Mouse (Mus musculus) monocyte, adult 2 months (primary cell): Measurements from ENCODE around the gene Rps6ka4.

Source experiments
- DNase-seq, 2 experiments: peaks; one replicate each; pipeline ENCODE4 v3.0.0; 2022; ENCODE audit warnings: low spot score in 2 of 2, low read depth in 1 of 2

The Rps6ka4 gene

DNA sequence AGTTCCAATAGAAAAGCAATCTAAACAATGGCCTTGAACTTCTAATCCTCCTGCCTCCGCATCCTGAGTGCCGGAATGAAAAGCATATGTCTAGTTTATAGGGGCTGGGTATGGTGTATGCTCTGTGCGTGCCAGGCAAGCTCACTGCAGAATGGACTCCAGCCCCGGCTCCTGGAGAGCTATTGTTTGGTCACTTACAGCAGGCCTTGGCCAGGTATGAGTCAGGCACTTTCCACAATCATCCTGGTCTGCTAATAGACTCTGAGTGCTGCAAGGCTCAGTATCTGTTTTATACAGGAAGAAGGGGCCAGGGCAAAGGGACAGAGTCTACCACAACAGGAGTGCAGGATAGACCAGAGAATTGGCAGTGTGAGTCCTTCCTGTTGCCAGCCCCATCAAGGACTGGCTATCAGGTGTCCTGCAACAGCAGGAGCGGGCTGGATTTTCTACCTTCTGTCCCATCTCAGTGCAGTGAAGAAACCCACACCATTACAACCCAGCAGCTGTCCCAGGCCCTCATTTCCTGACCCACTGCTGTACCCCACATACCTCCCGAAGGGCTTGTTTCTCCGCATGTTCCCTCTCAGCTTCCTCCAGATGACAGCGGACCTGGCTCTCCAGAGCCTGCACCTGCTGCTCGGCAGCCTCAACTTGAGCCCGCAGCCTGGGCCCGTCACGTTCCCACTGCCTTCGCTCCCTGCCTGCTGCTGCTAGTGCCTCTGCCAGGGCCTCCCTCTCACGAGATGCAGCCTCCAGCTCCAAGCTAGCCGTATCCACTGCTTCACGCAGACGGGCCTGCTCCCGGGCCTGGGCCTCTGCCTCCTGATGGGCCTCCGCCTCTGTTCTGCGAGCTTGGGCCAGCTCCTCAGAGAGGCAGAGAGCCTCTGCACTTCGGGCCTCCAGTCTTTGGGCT is 12.2 kb upstream of the Rps6ka4 start:
- DNase-seq: no peak

DNA sequence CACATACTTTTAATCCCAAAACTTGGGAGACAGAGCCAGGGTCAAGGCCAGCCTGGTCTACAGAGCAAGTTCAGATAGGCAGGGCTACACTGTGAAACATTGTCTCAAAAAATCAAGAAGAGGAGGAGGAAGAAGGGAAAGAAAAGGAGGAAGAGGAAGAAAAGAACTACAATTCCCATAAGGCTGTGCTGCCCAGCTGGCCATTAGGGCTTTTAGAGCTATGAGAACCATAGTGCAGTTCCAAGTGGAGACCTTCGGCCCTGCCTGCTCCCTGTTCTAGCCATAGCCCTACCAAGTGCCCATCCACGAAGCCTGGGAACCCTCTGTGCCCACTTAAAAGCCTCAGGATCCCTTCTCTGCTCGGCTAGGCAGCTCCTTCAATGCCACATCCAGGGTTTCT is 11.1 kb upstream of the Rps6ka4 start:
- DNase-seq: no peak

DNA sequence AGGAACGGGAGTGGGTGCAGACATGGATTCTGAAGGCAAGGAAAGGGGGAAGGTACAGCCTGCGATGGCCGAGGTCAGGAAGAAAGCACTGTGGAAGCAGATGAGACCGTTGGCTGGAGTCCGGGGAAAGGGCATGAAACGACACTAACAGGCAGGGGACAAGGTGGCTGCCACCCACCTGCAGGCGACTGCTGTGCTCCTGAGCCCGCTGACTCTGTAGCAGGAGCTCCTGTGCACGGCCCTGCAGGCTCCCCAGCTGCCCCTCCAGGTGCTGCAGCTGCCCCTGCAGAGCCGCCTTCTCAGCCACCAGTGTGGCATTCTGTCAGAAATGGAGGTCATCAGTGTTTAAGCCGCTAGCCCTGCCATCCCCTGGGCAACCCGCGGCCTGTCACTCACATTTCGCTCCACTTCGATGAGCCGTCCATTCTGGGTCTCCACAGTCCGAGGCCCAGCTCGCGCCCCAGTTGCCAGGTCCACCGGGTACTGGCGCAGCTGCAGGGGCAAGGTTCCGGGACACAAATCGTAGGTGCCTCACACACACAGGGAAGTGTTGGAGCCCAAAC is 9.2 kb upstream of the Rps6ka4 start:
- no peak for DNase-seq

DNA sequence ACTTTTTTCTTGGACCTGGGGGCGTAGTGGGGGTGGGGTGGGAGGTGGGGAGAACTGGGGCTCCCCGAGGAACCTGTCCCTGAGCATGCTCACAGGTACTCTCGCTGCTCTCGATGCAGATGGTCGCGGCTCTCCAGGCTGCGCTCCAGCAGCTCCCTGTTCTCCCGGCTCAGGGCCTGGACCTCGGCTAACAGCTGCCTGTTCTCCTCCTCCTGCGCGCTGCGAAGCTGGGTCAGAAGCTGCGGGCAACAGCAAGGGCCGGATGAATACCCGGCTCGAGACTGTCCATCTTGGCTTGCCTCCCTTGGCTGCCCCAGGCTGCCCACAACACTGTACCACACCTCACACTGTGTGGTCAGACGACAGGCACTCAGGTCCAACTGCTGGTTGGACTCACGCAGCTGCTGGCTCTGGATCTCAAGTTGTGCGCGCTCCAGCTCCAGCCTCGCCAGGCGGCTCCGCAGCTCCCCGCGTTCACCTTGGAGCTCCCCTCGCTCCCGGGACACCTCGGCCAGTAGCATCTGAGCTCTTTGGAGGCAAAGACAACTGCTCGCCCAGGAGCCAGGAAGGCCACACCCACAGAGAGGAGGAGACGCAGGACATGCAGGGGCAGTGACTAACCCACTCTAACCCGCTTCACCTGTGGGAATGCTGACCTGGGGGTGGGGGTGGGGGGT is 7.5 kb upstream of the Rps6ka4 start:
- no peak for DNase-seq

DNA sequence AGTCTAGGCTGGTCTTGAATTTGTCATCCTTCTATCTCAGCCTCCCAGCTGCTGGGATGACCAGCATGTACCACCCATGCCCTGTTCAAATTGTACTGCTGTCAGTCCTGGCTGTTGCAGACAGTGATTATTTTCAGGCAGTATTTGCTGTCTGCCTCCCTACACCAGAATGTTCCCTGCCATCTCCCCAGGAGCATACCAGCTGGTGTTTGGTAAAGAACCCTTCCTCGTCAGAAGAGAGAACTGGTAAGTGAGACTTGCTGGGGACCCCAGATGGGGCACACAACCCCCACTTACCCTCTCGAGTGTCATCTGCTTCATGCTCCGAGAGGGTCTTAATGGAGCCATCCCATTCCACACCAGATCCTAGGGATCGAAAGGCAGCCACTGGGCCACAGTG is 5.6 kb upstream of the Rps6ka4 start:
- no peak for DNase-seq

DNA sequence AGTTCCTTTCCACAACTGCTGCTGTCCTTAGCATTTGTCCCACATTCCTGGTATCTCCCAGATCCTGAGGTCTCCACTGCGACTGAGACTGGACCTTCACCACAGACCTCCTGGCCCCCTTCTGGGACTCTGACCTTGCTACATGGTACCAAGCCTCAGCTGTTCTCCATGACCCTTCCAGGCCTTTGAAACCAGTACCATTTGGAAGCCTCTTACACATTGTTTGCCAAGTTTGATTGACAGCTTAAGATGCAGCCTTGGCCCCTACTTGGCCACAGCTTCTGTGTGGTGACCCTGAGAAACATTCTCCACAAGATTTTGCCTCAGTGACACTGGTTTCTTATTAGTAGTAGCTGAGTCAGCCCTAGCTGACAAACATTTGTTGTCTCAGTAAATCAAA is 1.9 kb upstream of the Rps6ka4 start:
- no peak for DNase-seq

DNA sequence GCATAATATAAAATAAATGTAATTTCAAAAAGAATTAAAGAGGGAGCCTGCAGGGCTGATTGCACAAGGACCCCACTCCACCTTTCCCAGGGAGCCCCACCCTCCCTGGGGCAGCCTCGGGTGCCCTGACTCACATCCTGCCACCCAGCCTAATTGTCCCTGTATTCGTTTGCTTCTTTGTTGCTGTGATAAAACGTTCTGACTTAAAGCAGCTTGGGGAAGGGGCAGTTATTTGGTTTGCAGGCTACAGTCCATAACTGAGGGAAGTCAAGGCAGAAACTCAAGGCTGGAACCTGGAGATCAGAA is 809 bp upstream of the Rps6ka4 start:
- DNase-seq: no peak

DNA sequence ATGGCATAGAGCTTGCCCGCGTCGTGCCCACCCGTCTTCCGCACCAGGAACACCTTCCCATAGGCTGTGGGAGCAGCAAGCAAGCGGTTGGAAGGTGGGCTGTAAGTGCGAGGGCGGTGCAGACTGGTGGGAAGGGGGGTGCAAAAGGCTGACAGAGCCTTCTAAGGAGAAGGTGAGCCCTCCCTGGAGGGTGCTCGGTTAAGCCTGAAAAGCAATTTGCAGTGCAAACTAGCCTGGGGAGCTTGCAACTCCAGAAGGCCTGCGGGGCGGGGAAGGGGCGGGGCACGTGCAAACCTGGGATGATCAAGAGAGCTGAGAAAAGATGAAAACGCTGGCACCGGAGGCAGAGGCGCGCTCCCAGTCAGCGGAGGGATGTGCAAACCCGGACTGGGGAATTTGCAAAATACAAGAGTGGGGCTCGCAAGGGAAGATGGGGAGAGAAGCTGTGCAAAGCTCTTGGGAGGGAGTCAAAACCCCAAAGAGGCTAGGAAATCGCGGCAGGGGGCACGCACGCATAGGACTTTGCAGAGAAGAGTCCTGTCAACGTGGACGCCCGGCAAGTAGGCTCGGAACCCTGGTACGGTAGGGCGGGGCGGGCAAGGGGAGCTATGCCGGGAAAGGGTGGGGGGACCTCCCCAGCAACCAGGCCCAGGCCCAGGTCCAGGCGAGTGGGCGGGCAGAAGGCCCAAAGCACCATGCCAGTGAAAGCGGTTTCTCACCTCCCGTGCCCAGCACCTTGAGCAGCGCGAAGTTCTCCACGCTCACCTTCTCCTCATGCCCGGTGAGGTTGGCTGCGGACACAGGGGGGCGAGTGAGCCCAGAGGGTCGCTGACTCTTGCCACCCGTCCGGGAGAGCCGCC is 591 bp downstream of the Rps6ka4 start:
- DNase-seq: no peak

DNA sequence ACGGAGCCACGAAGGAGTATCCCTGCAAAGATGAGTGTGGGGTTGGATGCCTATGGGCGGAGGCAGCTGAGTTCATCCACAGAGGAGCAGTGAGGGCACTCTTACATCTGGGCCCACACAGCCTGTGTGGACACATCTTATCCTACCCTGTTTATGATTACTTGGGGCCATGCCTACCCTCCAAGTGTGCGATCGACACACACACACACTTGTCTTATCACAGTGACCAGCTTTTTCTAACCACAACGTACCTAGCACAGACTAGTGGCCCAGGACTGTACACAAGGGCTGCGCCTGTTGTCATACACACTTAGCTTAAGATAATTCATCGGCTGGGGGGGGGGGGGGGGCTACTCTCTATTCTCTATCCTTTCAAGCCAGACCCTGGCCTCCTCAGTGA is 8.1 kb downstream of the Rps6ka4 start:
- no peak for DNase-seq

DNA sequence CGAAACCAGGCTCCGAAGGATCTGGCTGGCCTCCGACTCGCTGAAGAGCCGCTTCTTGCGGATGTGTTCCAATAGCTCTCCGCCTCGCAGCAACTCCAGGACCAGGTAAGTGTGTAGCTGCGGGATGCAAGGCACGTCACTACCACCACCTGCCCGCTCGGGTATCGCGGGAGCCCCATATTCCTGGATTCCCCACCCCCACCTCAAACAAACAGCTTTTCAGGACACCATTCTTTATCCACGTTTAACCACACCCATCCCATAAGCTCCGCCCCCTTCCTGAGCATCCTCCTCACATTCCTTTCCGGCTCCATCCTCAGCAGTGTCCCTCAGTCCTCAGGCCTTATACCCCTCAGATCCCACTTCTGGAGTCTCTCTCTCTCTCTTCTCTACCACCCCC is 9.1 kb downstream of the Rps6ka4 start:
- no peak for DNase-seq

DNA sequence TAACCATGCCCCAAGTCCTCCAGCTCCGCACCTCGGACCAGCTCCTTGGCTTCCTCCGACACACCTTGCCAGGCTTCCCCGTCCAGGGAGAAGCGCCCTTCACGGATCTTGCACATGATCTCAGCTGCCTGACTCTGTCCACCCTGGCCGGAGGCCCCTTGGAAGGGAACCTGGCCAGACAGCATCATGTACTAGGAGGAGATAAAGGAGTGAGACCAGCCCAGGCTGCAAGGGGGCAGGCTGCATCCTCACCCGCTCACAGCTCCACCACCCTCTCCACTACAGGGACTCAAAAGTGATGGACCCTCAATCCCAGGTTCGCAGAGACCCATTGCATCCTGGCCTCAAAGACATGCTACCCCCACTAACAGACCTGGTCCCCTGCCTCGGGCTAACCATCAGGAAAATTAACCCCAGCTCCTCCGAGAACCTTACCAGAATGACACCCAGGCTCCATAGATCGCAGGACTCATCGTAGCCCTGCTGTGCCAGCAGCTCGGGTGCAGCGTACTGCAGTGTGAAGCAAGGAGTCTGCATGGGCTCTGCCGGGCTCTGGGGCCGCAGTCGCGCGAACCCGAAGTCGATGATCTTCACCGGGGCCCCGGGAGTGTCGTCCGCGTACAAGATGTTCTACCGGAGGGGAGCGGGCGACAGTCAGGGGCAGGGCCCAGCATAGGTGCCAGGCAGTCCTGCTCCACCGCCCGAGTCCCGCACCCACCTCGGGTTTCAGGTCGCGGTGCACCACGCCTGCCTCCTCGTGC is 9.7 kb downstream of the Rps6ka4 start:
- no peak for DNase-seq

DNA sequence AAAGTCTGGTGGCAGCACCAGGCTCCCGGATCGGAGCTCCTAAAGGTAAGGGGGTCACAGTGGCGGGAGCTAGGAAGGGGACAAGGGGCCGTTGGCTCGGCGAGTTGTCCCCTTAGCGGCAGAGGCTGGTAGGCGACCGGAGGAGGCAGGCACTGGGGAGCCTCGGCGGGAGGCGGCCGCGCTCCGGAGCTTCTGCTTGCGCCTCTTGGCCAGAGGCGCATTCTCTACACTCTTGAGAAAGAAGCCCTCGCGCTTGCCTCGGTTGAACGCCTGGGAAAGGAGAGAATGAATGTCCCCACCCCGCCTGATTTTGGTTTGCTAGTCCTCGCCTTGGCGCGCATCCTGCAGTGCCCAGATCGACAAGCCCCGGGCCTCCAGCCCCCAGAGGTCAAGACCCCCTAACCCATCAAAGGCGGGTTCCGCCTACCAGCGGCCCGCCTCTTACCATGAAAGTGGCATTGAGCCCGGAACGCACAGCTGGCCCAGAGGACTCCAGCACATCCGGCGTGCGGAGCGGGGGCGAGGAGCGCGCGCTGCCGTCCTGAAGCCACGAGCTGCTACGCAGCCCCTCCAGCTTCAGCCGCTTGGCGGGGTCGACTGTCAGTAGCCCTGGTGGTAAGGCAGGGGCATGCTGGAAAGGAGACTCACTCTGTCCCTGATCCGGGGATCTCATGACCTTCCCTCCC is 10.4 kb downstream of the Rps6ka4 start:
- no peak for DNase-seq

DNA sequence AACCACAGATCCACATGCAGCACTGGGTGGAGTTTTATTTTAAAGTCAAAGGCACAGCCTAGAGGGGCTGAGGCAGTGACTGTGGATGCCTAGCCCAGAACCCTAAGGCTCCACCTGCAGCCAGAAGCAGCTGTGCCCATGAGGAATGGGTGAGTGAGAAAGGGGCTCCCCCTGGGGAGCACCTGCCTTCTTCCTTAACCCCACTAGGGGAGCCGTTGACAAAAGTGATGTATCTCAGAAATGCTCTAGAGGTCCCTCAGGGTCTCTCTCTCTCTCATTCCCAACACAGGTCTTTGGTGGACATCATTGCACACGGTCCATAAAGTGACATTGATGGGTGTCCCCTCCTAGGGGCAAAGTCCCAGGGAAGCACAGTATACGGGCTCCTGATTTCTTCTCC is 11.4 kb downstream of the Rps6ka4 start:
- no peak for DNase-seq

DNA sequence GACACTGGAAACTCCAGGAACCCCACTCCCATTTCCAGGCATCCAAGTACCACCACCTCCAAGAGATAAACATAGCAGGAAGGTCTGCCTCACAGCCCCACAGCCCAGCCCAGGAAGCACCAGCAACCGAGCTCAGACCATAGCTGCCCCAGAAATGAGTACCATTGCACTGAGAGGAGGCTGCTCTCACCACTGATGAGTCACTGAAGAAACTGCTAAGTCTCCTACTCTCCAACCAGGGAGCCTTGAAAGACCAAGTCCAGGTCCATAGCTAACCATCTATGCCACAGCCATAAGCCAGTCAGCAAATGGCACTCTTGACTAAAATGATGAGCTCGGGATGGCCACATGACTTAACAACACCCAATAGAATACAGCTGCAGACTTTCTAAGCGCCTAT is 13.8 kb downstream of the Rps6ka4 start:
- DNase-seq: no peak

DNA sequence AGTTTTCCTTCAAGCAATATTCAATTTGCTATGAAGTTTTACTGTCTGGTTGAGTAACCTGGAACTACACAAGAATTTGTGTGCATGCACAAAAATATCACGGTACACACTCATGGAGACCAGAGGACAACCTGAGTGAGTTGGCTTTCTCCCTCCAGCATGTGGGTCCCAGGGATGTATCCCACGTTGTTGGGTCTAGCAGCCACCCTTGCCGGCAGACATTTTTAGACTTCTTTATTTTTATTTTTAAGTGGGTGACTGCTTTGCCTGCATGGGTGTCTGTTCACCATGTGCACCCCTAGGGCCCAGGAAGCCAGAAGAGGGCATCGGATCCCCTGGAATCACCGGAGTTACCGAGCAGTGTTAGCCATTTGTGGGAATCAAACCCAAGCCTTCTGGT is 15.1 kb downstream of the Rps6ka4 start:
- no peak for DNase-seq

DNA sequence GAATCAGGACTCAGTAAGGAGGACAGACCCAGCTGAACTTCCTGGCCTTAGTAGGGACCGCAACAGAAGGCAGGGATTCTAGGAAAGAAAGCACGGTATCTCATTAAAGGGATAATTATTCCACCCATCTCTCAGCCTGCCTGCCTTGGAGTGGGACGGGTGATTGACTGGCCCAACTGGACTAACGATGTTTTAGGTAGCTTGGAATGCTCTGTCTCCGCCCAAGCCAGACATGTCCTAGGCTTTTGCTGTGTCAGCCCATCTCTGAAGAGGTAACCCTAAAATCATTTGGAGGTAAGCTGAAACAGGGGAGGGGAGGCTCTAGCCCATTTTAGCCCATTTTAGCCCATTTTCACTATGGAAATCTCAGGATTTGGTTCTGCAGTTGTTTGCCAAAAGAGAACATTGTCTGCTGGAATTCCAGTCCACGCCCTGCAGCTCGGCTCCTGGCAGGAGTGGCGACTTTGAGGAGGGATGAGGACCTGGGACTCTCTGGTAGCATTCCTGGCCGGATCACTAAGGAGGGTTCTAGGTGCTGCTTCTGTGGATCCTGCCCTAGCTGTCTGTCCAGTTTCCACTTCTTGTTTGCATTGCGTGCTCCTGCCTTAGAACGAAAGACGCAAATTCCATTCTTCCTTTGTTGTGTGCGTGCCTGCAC is 19.8 kb downstream of the Rps6ka4 start:
- DNase-seq: no peak

DNA sequence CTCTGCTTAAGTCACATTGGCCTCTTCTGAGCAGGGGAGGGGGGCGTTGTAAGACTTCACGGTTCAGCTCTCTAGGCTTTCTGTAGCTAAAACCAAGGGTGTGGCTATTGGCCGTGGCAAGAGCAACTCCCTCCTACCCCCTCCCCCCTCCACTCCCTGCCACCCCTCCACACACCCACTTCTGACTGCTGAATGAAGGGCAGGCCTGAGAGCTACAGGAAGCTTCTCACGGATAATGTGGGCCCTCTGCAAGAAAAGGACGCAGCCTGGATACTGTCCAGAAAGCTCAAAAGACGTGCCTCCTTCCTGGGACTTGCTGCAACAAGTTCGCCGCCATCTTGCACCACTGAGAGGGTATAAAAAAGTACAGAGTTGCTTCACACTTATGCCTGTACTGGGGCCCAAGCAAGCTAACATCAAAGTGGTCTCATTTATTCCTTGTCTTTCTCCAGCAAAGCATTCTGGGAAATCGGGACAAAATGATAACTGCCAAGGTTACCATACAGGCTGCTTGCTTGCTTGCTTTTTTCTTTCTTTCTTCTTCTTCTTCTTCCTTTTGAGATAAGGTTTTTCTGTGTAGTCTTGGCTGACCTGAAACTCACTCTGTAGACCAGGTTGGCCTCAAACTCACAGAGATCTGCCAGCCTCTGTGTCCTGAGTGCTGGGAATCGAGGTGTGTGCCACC is 21.2 kb downstream of the Rps6ka4 start:
- DNase-seq: no peak

DNA sequence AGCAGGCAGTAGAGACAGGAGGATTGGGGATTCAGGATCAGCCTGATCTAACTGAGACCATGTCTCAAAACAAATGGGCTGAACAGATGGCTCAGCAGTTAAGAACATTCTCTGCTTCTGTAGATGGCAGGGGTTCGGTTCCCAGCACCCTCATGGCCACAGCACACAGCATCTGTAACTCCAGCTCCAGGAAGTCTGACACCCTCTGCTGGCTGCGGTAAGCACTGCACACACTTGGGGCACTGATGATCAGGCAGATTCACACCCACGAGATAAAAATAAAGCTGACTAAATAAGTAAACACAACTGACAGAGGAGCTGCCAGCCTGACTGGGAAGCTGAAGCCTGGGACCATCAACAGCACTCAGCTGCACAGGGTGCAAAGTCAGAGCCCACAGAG is 25.5 kb downstream of the Rps6ka4 start:
- no peak for DNase-seq

DNA sequence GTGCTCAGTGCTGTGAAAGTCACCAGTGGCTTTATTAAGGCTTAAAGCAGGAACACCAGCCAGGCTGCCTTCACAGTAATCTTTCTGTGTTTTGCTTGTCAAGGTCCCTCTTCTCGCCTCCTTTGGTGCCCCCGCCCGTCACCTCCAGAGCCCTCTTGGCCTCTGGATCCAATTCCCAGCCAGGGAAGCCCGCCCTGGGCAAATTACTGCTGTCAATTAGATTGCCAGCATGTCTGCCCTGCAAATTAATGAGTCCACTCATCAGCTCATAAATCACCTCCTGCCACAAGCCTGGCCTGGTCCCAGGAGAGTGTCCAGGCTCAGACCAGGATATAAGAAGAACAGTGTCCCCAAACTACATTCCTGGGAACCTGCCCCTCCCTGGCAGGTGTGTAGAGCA is 26.1 kb downstream of the Rps6ka4 start:
- no peak for DNase-seq
